ENCODE assay signal across 9 mouse cellular contexts in genomic region chr4:150257252-150258204, GRCm38 (mm10). TPM values are rescaled to one million over a fixed set of nuclear protein-coding genes. Genes with fewer than 3 reads are reported as not detected.
DNase-seq lines count a peak whose midpoint lies in the region; ATAC-seq and TF ChIP-seq lines count a peak whose summit lies in the region.
"Had no signal": no experiment of that assay in that cellular context is flagged by ENCODE, and none has a peak within 500 bp of the region (broad histone marks: within the 10 kb centered on the region; RNA-seq: fewer than 3 reads in every experiment).

No protein-coding gene starts in this region.

- H3K9me3 ChIP-seq in limb, embryonic 15.5 days: no peaks in the 10 kb centered on the region
- H3K9me3 ChIP-seq in midbrain, embryonic 16.5 days (replicated peaks; ENCODE audit: control insufficient read depth, low read length, poor library complexity, severe bottlenecking): no peaks in the 10 kb centered on the region

- DNase-seq in layer of hippocampus, adult 11-12 months (ENCODE audit: low spot score): peak; percentile 81
- DNase-seq in layer of hippocampus, adult 9-10 months (ENCODE audit: low spot score): no peak
- peak; percentile 87 for DNase-seq in embryo, embryonic 9.5 days (ENCODE audit: extremely low spot score)
- peak; percentile 92 for DNase-seq in heart, adult 8-10 months (ENCODE audit: low spot score)
- peak; percentile 91 for DNase-seq in kidney, adult 2 months
- DNase-seq in spleen, adult 2 months (ENCODE audit: low read depth in 1 of 2, low spot score in 2 of 2): peak in 1 of 2 experiments; percentile 72

- no peaks in the 10 kb centered on the region for H3K36me3 ChIP-seq in kidney, adult 2 months (ENCODE audit: control insufficient read depth, insufficient read depth, low read length)
- peaks cover 3% of the 10 kb centered on the region; the same call in 1 of the 2 replicates for H3K36me3 ChIP-seq in limb, embryonic 15.5 days
- H3K36me3 ChIP-seq in midbrain, embryonic 16.5 days (ENCODE audit: control insufficient read depth, insufficient read depth, low read length): no peaks in the 10 kb centered on the region
- H3K36me3 ChIP-seq in spleen, adult 2 months (ENCODE audit: control insufficient read depth, insufficient read depth, low read length): no peaks in the 10 kb centered on the region

- 36% methylated on average over 20 of the region's 20 CpGs for WGBS in kidney, adult 2 months
- WGBS in limb, embryonic 15.5 days: 46% methylated on average over 20 of the region's 20 CpGs
- WGBS in midbrain, embryonic 16.5 days: 45% methylated on average over 20 of the region's 20 CpGs
- 60% methylated on average over 20 of the region's 20 CpGs for WGBS in spleen, adult 2 months

- TF ChIP-seq CTCF in kidney, adult 2 months (conservative IDR thresholded peaks at IDR 0.05; ENCODE audit: insufficient read depth, insufficient read length, low read depth, low read length): peak; percentile 91
- peak; percentile 90 for TF ChIP-seq CTCF in spleen, adult 2 months (IDR thresholded peaks at IDR 0.05; ENCODE audit: extremely low read depth, insufficient read depth, insufficient read length, insufficient replicate concordance)

- ATAC-seq in limb, embryonic 15.5 days (ENCODE audit: insufficient number of reproducible peaks, low FRiP score, low TSS enrichment, low read depth): peak; percentile 65; the same call in 1 of the 2 replicates
- peak; percentile 46 for ATAC-seq in midbrain, embryonic 16.5 days

- H3K27ac ChIP-seq in kidney, adult 2 months (ENCODE audit: insufficient read depth, low read depth, low read length): no peak overlapping the region
- H3K27ac ChIP-seq in limb, embryonic 15.5 days: peak overlapping the region; percentile 57; the same call in 1 of the 2 replicates
- peak overlapping the region; percentile 33 for H3K27ac ChIP-seq in midbrain, embryonic 16.5 days (ENCODE audit: low read length)
- H3K27ac ChIP-seq in spleen, adult 2 months (ENCODE audit: insufficient read depth, low read length): no peak overlapping the region

- H3K27me3 ChIP-seq in kidney, adult 2 months (replicated peaks; ENCODE audit: control insufficient read depth, insufficient read depth, low read length): no peaks in the 10 kb centered on the region
- H3K27me3 ChIP-seq in limb, embryonic 15.5 days: no peaks in the 10 kb centered on the region
- no peaks in the 10 kb centered on the region for H3K27me3 ChIP-seq in midbrain, embryonic 16.5 days (ENCODE audit: control insufficient read depth, insufficient read depth, low read depth, low read length)
- H3K27me3 ChIP-seq in spleen, adult 2 months (ENCODE audit: control insufficient read depth, insufficient read depth, low read length): no peaks in the 10 kb centered on the region

- no peak overlapping the region for H3K4me2 ChIP-seq in limb, embryonic 15.5 days
- no peak overlapping the region for H3K4me2 ChIP-seq in midbrain, embryonic 16.5 days (ENCODE audit: low read length)

- H3K4me3 ChIP-seq in kidney, adult 2 months (ENCODE audit: insufficient read depth, low read depth, low read length): no peak overlapping the region
- H3K4me3 ChIP-seq in limb, embryonic 15.5 days: no peak overlapping the region
- H3K4me3 ChIP-seq in midbrain, embryonic 16.5 days (ENCODE audit: low read depth, low read length): no peak overlapping the region
- H3K4me3 ChIP-seq in spleen, adult 2 months (ENCODE audit: extremely low read depth, insufficient read depth, insufficient read length): no peak overlapping the region
- H3K4me3 ChIP-seq: myocyte had no signal

- no peak for TF ChIP-seq POLR2A in kidney, adult 2 months (IDR thresholded peaks at IDR 0.05; ENCODE audit: low read depth, low read length)
- no peak for TF ChIP-seq POLR2A in spleen, adult 2 months (IDR thresholded peaks at IDR 0.05; ENCODE audit: low read depth, low read length)

- H3K4me1 ChIP-seq in kidney, adult 2 months (ENCODE audit: control insufficient read depth, insufficient read depth, low read length): peaks cover 5% of the 10 kb centered on the region
- peaks cover 18% of the 10 kb centered on the region for H3K4me1 ChIP-seq in limb, embryonic 15.5 days
- H3K4me1 ChIP-seq in midbrain, embryonic 16.5 days (ENCODE audit: control insufficient read depth, insufficient read depth, low read length): peaks cover 9% of the 10 kb centered on the region; the same call in 1 of the 2 replicates
- H3K4me1 ChIP-seq in spleen, adult 2 months (ENCODE audit: control insufficient read depth, insufficient read depth, insufficient read length): no peaks in the 10 kb centered on the region

- H3K9ac ChIP-seq in limb, embryonic 15.5 days: no peak overlapping the region
- H3K9ac ChIP-seq in midbrain, embryonic 16.5 days (ENCODE audit: low read depth, low read length): peak overlapping the region; percentile 47; the same call in 1 of the 2 replicates

RNA-seq across cellular contexts. Expression of gene Eno1, which starts 21.0 kb away (rescaled TPM):
- total RNA-seq in heart, adult 8-10 months (2022): 100 to 1,000 TPM; 110 to 133 (median 121) TPM
- 630 and 636 TPM in 2 replicates for polyA plus RNA-seq in kidney, adult 2 months (2012; rRNA removed)
- polyA plus RNA-seq in limb, embryonic 15.5 days (2015; fragmentation: Nextera tagmentation; extraction: Ambion mirVana): 1,599 and 1,772 TPM in 2 replicates
- polyA plus RNA-seq in midbrain, embryonic 16.5 days (2015; fragmentation: Nextera tagmentation; extraction: Ambion mirVana): 1,096 and 1,142 TPM in 2 replicates
- polyA plus RNA-seq in spleen, adult 2 months (2012; rRNA removed): 120 and 224 TPM in 2 replicates

RNA-seq across cellular contexts. Expression of gene Rere, which starts 23.9 kb away (rescaled TPM):
- total RNA-seq in heart, adult 8-10 months (2022): 10 to 100 TPM; 34.8 to 57.6 (median 51.3) TPM
- polyA plus RNA-seq in kidney, adult 2 months (2012; rRNA removed): 45.6 and 58.8 TPM in 2 replicates
- polyA plus RNA-seq in limb, embryonic 15.5 days (2015; fragmentation: Nextera tagmentation; extraction: Ambion mirVana): 18.4 and 19.7 TPM in 2 replicates
- 29.0 and 31.2 TPM in 2 replicates for polyA plus RNA-seq in midbrain, embryonic 16.5 days (2015; fragmentation: Nextera tagmentation; extraction: Ambion mirVana)
- 66.2 and 70.3 TPM in 2 replicates for polyA plus RNA-seq in spleen, adult 2 months (2012; rRNA removed)

RNA-seq across cellular contexts. Expression of gene Car6, which starts 56.4 kb away (rescaled TPM):
- under 1 TPM in 1 of 4 experiments, not detected in 3; 0.29 TPM for total RNA-seq in heart, adult 8-10 months (2022)
- not detected in 2 replicates for polyA plus RNA-seq in kidney, adult 2 months (2012; rRNA removed)
- 0.20 and 0.50 TPM in 2 replicates for polyA plus RNA-seq in limb, embryonic 15.5 days (2015; fragmentation: Nextera tagmentation; extraction: Ambion mirVana)
- polyA plus RNA-seq in midbrain, embryonic 16.5 days (2015; fragmentation: Nextera tagmentation; extraction: Ambion mirVana): not detected in 2 replicates
- polyA plus RNA-seq in spleen, adult 2 months (2012; rRNA removed): not detected in 2 replicates

Comparison
In these comparisons a context has a peak if more than half of its experiments do, and no peak if none do; other contexts are left out.
1. H3K27ac ChIP-seq: peak in limb, embryonic 15.5 days (single experiment) and midbrain, embryonic 16.5 days (single experiment); none in kidney, adult 2 months (single experiment) and spleen, adult 2 months (single experiment).